Mouse (Mus musculus) G1E (cell line): ENCODE results near the gene Homer1. TPM values are rescaled to one million over a fixed set of nuclear protein-coding genes. Genes with fewer than 3 reads are reported as not detected.
A peak's percentile ranks its signal among the peaks of the same experiment; 100 is the strongest.

Experiments used
- ATAC-seq: 2 replicates; pipeline ENCODE4 v1.8.0; 2016; ENCODE audit warnings: mild to moderate bottlenecking; ENCODE audit not compliant: insufficient number of reproducible peaks, poor library complexity, low FRiP score, severe bottlenecking; ENCODE audit errors: extremely low read depth
- DNase-seq: peaks from one replicate; pipeline ENCODE4 v3.0.0; 2012; ENCODE audit warnings: low spot score
- H3K27me3 ChIP-seq: 2 replicates; pipeline ENCODE4 v1.6.1; 2012; ENCODE audit warnings: mild to moderate bottlenecking, low read length, inconsistent platforms; ENCODE audit not compliant: insufficient read depth
- H3K36me3 ChIP-seq: replicated peaks from 2 replicates; pipeline ENCODE3; 2012; ENCODE audit warnings: mild to moderate bottlenecking, inconsistent platforms
- H3K4me1 ChIP-seq: 2 replicates; pipeline ENCODE4 v1.6.1; 2012; ENCODE audit warnings: low read depth, low read length, inconsistent platforms, mixed read lengths; ENCODE audit not compliant: insufficient read depth
- H3K4me3 ChIP-seq: 2 replicates; pipeline ENCODE4 v1.5.1; 2012; ENCODE audit warnings: low read depth, mild to moderate bottlenecking, inconsistent platforms, low read length, moderate library complexity, mixed read lengths
- H3K9me3 ChIP-seq: replicated peaks from 2 replicates; pipeline ENCODE4 v1.6.1; 2012; ENCODE audit warnings: inconsistent platforms
- CTCF ChIP-seq: IDR thresholded peaks from 2 replicates; pipeline ENCODE4 v1.5.1; 2012; ENCODE audit warnings: low read depth, low read length, inconsistent platforms, mixed read lengths
- GATA1 ChIP-seq: IDR thresholded peaks from 2 replicates; pipeline ENCODE4 v1.6.1; 2012; ENCODE audit warnings: borderline replicate concordance, low read length, inconsistent platforms, mixed read lengths
- GATA2 ChIP-seq: IDR thresholded peaks from 2 replicates; pipeline ENCODE4 v1.6.1; 2012; ENCODE audit warnings: low read depth, low read length, inconsistent platforms, borderline replicate concordance
- POLR2AphosphoS5 ChIP-seq: IDR thresholded peaks from 2 replicates; pipeline ENCODE4 v1.6.1; 2012; ENCODE audit warnings: low read depth, low read length, inconsistent platforms; ENCODE audit not compliant: insufficient replicate concordance
- TAL1 ChIP-seq: conservative IDR thresholded peaks from 2 replicates; pipeline ENCODE4 v1.6.1; 2012; ENCODE audit warnings: low read depth, low read length, inconsistent platforms, mixed read lengths
- polyA plus RNA-seq: library from polyadenylated mRNA; stranded (reverse); fragments of >175 nt; gene quantifications from 2 replicates; pipeline ENCODE4 v1.2.3, GENCODE M21; 2012
- total RNA-seq, 2 experiments: library from RNA; stranded (forward) in 1 of 2; stranded (reverse) in 1 of 2; fragments of 200-1000 nt in 1 of 2; fragments of >200 nt in 1 of 2; fragmentation: Nextera tagmentation in 1 of 2; gene quantifications; 2 replicates each; pipeline ENCODE4 v1.2.3; 2014 to 2017

Gene Homer1
- total and polyA plus RNA-seq, 3 experiments, result 5.3 to 30.4 (median 24.5) TPM

DNA sequence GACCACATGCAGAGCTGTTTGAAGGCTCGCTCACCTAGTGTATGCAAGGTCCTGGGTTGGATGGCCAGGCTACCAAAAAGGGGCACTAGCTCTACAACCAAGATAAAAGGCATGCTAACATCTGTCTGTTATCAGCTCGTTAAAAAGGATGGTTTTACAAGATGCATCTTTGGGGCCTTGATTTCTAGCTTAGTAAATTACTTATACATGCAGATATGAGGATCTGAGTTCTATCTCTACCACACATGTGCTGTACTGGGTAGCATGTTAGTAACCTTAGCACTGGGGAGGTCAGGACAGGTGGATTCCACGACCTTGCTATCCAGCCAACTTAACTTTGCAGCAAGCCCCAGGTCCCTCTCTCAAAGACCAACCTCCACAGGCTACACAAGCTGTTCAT is 46.4 kb downstream of the Homer1 start:
- peaks cover 26% of the 10 kb centered on the region for H3K36me3 ChIP-seq
- ATAC-seq (peak; percentile 73), DNase-seq (no peak)
- no peak overlapping the region for H3K4me3 ChIP-seq
- TF ChIP-seq GATA2 (no peak), CTCF (no peak), GATA1 (no peak), TAL1 (peak; percentile 70), POLR2AphosphoS5 (no peak)
- no peaks in the 10 kb centered on the region for H3K27me3 ChIP-seq
- H3K9me3 ChIP-seq, result no peaks in the 10 kb centered on the region
- H3K4me1 ChIP-seq, result peaks cover 48% of the 10 kb centered on the region

DNA sequence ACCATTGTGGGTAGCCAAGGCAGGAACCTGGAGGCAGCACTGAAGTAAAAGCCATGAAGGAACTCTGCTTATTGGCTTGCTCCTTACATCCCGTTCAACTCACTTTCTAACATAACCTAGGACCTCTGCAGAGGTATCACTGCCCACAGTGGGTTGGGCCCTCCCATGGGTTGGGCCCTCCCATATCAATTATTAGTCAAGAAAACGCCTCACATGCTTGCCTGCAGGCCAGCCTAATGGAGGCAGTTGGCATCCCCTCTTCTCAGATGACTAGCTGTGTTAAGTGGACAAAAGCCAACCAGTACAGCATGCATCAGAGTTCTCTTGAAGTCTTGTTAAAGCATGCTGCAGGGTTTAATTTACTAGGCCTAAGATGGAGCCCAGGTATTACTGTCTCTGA is 52.6 kb downstream of the Homer1 start:
- H3K36me3 ChIP-seq, result peaks cover 29% of the 10 kb centered on the region
- TF ChIP-seq GATA2, result no peak
- no peak for TF ChIP-seq CTCF
- TF ChIP-seq TAL1, result no peak
- TF ChIP-seq GATA1, result no peak
- no peak for TF ChIP-seq POLR2AphosphoS5
- H3K9me3 ChIP-seq, result no peaks in the 10 kb centered on the region
- no peak for ATAC-seq
- no peak for DNase-seq
- H3K4me1 ChIP-seq, result peaks cover 2% of the 10 kb centered on the region; the same call in 1 of the 2 replicates
- no peak overlapping the region for H3K4me3 ChIP-seq
- H3K27me3 ChIP-seq, result no peaks in the 10 kb centered on the region

DNA sequence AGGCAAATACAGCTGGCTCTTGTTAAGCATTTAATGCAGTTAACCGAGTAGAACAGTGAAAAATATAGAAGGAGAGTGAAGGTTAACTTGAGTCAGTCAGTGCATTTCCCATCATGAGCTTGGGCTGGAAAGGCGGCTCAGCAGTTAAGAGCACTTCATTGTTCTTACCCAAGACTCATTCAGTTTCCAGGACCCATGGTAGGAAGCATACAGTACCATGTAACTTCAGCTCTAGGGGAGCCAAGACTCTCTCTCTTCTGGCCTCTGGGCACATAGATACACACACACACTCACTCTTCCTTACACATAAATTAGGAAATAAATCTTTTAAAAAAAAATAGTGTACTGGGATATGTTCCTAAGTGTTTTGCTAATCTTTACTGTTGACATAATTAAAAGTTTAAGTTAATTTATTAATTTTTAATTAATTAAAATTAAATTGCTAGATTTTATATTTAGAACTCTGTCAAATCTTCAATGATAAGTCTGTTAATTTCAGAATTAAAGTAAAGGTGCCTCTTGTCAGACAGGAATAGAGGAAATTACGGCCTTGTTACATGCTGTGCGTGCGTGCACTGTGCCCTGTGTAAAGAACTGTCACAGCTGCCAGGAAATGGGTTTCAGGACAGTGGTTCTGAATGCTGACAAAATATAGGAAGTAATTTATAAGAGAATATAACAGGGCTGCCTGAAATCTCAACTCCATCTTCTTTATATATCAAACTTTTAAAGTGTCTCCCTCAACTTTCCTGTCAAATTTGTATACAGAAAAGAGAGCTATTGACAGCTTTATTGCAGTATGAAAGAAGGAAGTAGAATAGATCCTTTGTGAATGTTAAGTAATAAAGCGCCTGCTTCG is 55.2 kb downstream of the Homer1 start:
- no peaks in the 10 kb centered on the region for H3K27me3 ChIP-seq
- no peaks in the 10 kb centered on the region for H3K9me3 ChIP-seq
- no peak for TF ChIP-seq POLR2AphosphoS5
- TF ChIP-seq CTCF, result no peak
- TF ChIP-seq GATA1, result no peak
- no peak for TF ChIP-seq GATA2
- TF ChIP-seq TAL1, result no peak
- ATAC-seq (no peak), DNase-seq (no peak)
- H3K36me3 ChIP-seq, result peaks cover 29% of the 10 kb centered on the region
- no peak overlapping the region for H3K4me3 ChIP-seq
- H3K4me1 ChIP-seq, result no peaks in the 10 kb centered on the region

DNA sequence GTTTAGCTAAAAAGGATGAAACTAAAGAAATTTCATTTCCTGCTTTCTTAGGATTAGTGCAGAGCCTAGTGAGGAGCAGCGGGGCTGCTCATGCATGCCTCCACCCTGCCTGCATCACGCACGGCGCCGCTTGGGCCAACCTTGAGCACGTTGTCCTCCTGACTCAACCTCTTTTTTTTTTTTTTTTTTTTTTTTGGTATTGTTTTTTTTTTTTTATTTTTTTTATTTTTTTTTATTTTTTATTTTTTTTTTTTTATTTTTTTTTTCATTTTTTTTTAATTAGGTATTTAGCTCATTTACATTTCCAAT is 55.8 kb downstream of the Homer1 start:
- no peak for DNase-seq
- TF ChIP-seq GATA2 (no peak), TAL1 (no peak), CTCF (no peak), GATA1 (no peak), POLR2AphosphoS5 (no peak)
- H3K9me3 ChIP-seq, result no peaks in the 10 kb centered on the region
- H3K27me3 ChIP-seq, result no peaks in the 10 kb centered on the region
- H3K4me1 ChIP-seq, result no peaks in the 10 kb centered on the region
- no peak for ATAC-seq
- no peak overlapping the region for H3K4me3 ChIP-seq
- peaks cover 26% of the 10 kb centered on the region for H3K36me3 ChIP-seq

DNA sequence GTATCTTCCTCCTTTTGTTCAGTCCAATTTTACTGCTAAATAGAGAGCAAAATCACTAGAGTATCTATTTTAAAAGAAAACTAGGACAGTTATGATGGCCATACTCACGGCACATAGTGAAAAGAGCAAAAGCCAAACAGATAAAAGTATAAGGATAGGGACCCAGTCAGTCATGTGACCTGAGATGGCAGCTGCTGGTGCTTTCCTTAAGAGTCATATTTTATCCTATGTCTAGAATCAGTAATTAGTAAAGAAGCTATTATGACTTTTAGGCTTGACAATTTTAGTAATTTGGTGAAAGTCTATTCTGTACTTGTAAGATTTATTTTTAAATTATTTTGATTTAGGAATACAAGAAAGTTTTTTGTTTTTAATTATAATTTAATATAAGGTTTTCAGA is 59.1 kb downstream of the Homer1 start:
- H3K9me3 ChIP-seq, result no peaks in the 10 kb centered on the region
- ATAC-seq (no peak), DNase-seq (no peak)
- TF ChIP-seq GATA2 (no peak), POLR2AphosphoS5 (no peak), GATA1 (no peak), TAL1 (no peak), CTCF (no peak)
- no peaks in the 10 kb centered on the region for H3K4me1 ChIP-seq
- no peak overlapping the region for H3K4me3 ChIP-seq
- peaks cover 21% of the 10 kb centered on the region for H3K36me3 ChIP-seq
- no peaks in the 10 kb centered on the region for H3K27me3 ChIP-seq

DNA sequence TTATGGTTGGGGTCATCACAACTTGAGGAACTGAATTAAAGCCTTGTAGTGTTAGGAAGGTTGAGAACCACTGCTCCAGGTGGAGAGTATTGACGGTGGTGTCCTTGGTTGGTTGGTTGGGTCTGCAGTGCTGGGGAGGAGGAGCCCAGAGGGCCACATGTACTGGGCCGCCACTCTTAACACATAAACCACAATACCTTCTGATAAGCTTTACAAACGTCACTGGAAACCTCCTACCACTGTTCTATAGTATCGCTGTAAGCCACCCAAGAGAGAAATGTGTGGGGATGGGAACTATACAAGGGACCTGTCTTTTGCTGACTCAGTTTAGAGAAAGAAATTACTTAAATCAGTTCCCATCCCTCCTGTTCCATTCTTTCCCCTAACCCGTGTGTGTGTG is 68.1 kb downstream of the Homer1 start:
- TF ChIP-seq TAL1 (no peak), CTCF (no peak), GATA1 (no peak), GATA2 (no peak), POLR2AphosphoS5 (no peak)
- no peaks in the 10 kb centered on the region for H3K27me3 ChIP-seq
- no peaks in the 10 kb centered on the region for H3K9me3 ChIP-seq
- no peak for DNase-seq
- ATAC-seq, result no peak
- no peak overlapping the region for H3K4me3 ChIP-seq
- peaks cover 12% of the 10 kb centered on the region for H3K36me3 ChIP-seq
- H3K4me1 ChIP-seq, result peaks cover 3% of the 10 kb centered on the region; the same call in 1 of the 2 replicates
